ENCODE assay signal across 28 mouse cellular contexts in the genomic region with DNA sequence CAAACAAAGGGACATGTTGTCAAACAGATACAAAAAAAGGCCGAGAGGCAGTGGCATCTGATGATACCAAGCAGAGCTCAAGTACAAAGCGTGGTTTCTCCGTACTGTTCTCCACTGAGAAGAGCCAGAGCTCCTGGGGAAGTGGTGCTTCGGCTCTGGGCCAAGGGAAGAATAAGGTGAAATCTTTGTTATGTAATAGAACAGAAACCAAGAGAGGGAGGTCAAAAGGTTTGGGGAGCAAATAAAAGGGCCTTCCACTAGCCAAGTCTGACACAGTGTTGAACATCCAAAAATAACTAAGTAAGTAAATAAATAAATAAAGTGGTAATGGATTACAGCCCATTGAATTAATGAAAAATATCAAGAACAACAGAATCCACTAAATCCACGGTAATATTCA. TPM values are rescaled to one million over a fixed set of nuclear protein-coding genes. Genes with fewer than 3 reads are reported as not detected.
A peak's percentile ranks its signal among the peaks of the same experiment; 100 is the strongest.
DNase-seq lines count a peak whose midpoint lies in the region; ATAC-seq lines count a peak whose summit lies in the region.
"Had no signal": no experiment of that assay in that cellular context is flagged by ENCODE, and none has a peak within 500 bp of the region (broad histone marks: within the 10 kb centered on the region; RNA-seq: fewer than 3 reads in every experiment).

No protein-coding gene starts in this region.

- no peak overlapping the region for H3K4me2 ChIP-seq in heart, embryonic 11.5 days
- H3K4me2 ChIP-seq in kidney, embryonic 14.5 days (replicated peaks; ENCODE audit: low read depth, low read length): no peak overlapping the region
- H3K4me2 ChIP-seq: embryonic facial prominence, embryonic 15.5 days; forebrain, embryonic 12.5 days had no signal

- peak; percentile 33 for DNase-seq in heart, adult 11 months
- peak; percentile 33 for DNase-seq in lung, postnatal 36 days
- DNase-seq in lung, postnatal 4 days: no peak
- DNase-seq: adrenal gland, adult 2 months; adrenal gland, postnatal 10 days; adrenal gland, postnatal 25 days; B cell, adult 2 months; cerebellum, adult 11 months; cerebellum, adult 18-20 months; cerebellum, adult 8-10 months; cerebellum, postnatal 14 days; cerebellum, postnatal 36 days had no signal

- no peak overlapping the region for H3K27ac ChIP-seq in heart, embryonic 11.5 days (ENCODE audit: low read depth, low read length)
- no peak overlapping the region for H3K27ac ChIP-seq in kidney, embryonic 14.5 days (ENCODE audit: low read depth, low read length)
- H3K27ac ChIP-seq: embryonic facial prominence, embryonic 13.5 days; embryonic facial prominence, embryonic 15.5 days; forebrain, embryonic 10.5 days; forebrain, embryonic 12.5 days had no signal

- H3K4me1 ChIP-seq in heart, embryonic 11.5 days (ENCODE audit: control insufficient read depth, insufficient read depth, low read length): no peaks in the 10 kb centered on the region
- no peaks in the 10 kb centered on the region for H3K4me1 ChIP-seq in kidney, embryonic 14.5 days (ENCODE audit: control insufficient read depth, insufficient read depth, low read length)
- H3K4me1 ChIP-seq: embryonic facial prominence, embryonic 15.5 days; forebrain, embryonic 10.5 days; forebrain, embryonic 12.5 days had no signal

- ATAC-seq in heart, embryonic 11.5 days (replicated peaks; ENCODE audit: insufficient number of reproducible peaks, low FRiP score, low TSS enrichment): no peak
- ATAC-seq in kidney, embryonic 14.5 days (ENCODE audit: low FRiP score, low TSS enrichment): no peak
- ATAC-seq: forebrain, embryonic 14.5 days; forebrain, embryonic 16.5 days; Patski had no signal

- H3K9me3 ChIP-seq in heart, embryonic 11.5 days (replicated peaks; ENCODE audit: control insufficient read depth, low read length): no peaks in the 10 kb centered on the region
- no peaks in the 10 kb centered on the region for H3K9me3 ChIP-seq in kidney, embryonic 14.5 days (ENCODE audit: control insufficient read depth, low read length)
- H3K9me3 ChIP-seq: embryonic facial prominence, embryonic 13.5 days; embryonic facial prominence, embryonic 15.5 days; forebrain, embryonic 10.5 days; forebrain, embryonic 12.5 days; G1E had no signal

- H3K27me3 ChIP-seq in heart, embryonic 11.5 days (ENCODE audit: control insufficient read depth, insufficient read depth, low read length): no peaks in the 10 kb centered on the region
- H3K27me3 ChIP-seq in kidney, embryonic 14.5 days (ENCODE audit: control insufficient read depth, insufficient read depth, low read length): no peaks in the 10 kb centered on the region
- H3K27me3 ChIP-seq: CH12.LX; embryonic facial prominence, embryonic 13.5 days; forebrain, embryonic 12.5 days had no signal

- H3K9ac ChIP-seq in heart, embryonic 11.5 days (ENCODE audit: low read depth, low read length): no peak overlapping the region
- H3K9ac ChIP-seq in kidney, embryonic 14.5 days (ENCODE audit: low read depth, low read length): no peak overlapping the region
- H3K9ac ChIP-seq: embryonic facial prominence, embryonic 13.5 days; embryonic facial prominence, embryonic 15.5 days; forebrain, embryonic 12.5 days had no signal

- H3K4me3 ChIP-seq in heart, embryonic 11.5 days (ENCODE audit: low read depth, low read length): no peak overlapping the region
- no peak overlapping the region for H3K4me3 ChIP-seq in kidney, embryonic 14.5 days (ENCODE audit: low read length)
- H3K4me3 ChIP-seq: embryonic facial prominence, embryonic 13.5 days; embryonic facial prominence, embryonic 15.5 days; erythroblast, embryonic 14.5 days; forebrain, embryonic 10.5 days; forebrain, embryonic 12.5 days had no signal

- no peaks in the 10 kb centered on the region for H3K36me3 ChIP-seq in heart, embryonic 11.5 days (ENCODE audit: control insufficient read depth, insufficient read depth, low read length)
- H3K36me3 ChIP-seq in kidney, embryonic 14.5 days (ENCODE audit: control insufficient read depth, insufficient read depth, low read length): no peaks in the 10 kb centered on the region
- H3K36me3 ChIP-seq: embryonic facial prominence, embryonic 13.5 days; embryonic facial prominence, embryonic 15.5 days; forebrain, embryonic 10.5 days; forebrain, embryonic 12.5 days; G1E had no signal

- WGBS in heart, embryonic 11.5 days (ENCODE audit: insufficient replicate concordance): 70% methylated on average over 5 of the region's 5 CpGs
- 87% methylated on average over 5 of the region's 5 CpGs for WGBS in kidney, embryonic 14.5 days

RNA-seq across cellular contexts. Expression of gene Arl14, which starts 17.0 kb away (rescaled TPM):
- polyA plus RNA-seq in heart, embryonic 11.5 days (2014; fragmentation: Nextera tagmentation; extraction: Ambion mirVana): not detected in 2 replicates
- not detected in 2 replicates for polyA plus RNA-seq in kidney, embryonic 14.5 days (2014; fragmentation: Nextera tagmentation; extraction: Ambion mirVana)
- polyA plus RNA-seq: activated CD4-positive, CD25-positive, alpha-beta regulatory T cell, adult 4 months; adrenal gland, adult 2 months; brain, embryonic 14.5 days; CD4-positive, CD25-positive, alpha-beta regulatory T cell, adult 4 months; embryonic facial prominence, embryonic 11.5 days; embryonic facial prominence, embryonic 13.5 days; erythroblast, embryonic 14.5 days; forebrain, embryonic 10.5 days; forebrain, embryonic 12.5 days; forebrain, embryonic 14.5 days; forebrain, embryonic 16.5 days; G1E; Patski had no signal

Comparison
In these comparisons a context has a peak if more than half of its experiments do, and no peak if none do; other contexts are left out.
1. DNase-seq: peak in heart, adult 11 months (single experiment) and lung, postnatal 36 days (single experiment); none in lung, postnatal 4 days (0 of 2).